Mouse (Mus musculus) kidney, postnatal 36 days (tissue): Measurements from ENCODE around the gene Nphp4.

Source experiments
- DNase-seq, 2 experiments: peaks; one replicate each; pipeline ENCODE4 v3.0.0; 2021 to 2022; ENCODE audit warnings: mixed read lengths in 2 of 2

Nphp4 gene

GRCm38 (mm10) chr4:152476427-152477023 lies at the start of gene Nphp4:
Gene Nphp4, plus strand, starts transcription at chr4:152476706.
- no peak for DNase-seq

- no peak for DNase-seq
Measured at GRCm38 (mm10) chr4:152428259-152428658, 48.2 kb upstream of the Nphp4 start.

GRCm38 (mm10) chr4:152432308-152432707 lies 44.2 kb upstream of the Nphp4 start:
- DNase-seq, result peak; percentile 8 to 68

- peak; percentile 82 to 96 for DNase-seq
Measured at GRCm38 (mm10) chr4:152434836-152435235, 41.7 kb upstream of the Nphp4 start.

GRCm38 (mm10) chr4:152435255-152435654 lies 41.3 kb upstream of the Nphp4 start:
- DNase-seq, result peak; percentile 55 to 90

- DNase-seq, result peak; percentile 20 to 72
Measured at GRCm38 (mm10) chr4:152440882-152441281, 35.6 kb upstream of the Nphp4 start.

- DNase-seq, result no peak
Measured at GRCm38 (mm10) chr4:152441536-152441935, 35.0 kb upstream of the Nphp4 start.

- DNase-seq, result no peak
Measured at GRCm38 (mm10) chr4:152446178-152446577, 30.3 kb upstream of the Nphp4 start.

GRCm38 (mm10) chr4:152447731-152448665 lies 28.5 kb upstream of the Nphp4 start:
- DNase-seq, result no peak

- no peak for DNase-seq
Measured at GRCm38 (mm10) chr4:152448666-152449018, 27.9 kb upstream of the Nphp4 start.

GRCm38 (mm10) chr4:152451371-152451770 lies 25.1 kb upstream of the Nphp4 start:
- no peak for DNase-seq

GRCm38 (mm10) chr4:152453079-152453478 lies 23.4 kb upstream of the Nphp4 start:
- no peak for DNase-seq

- no peak for DNase-seq
Measured at GRCm38 (mm10) chr4:152454153-152454552, 22.4 kb upstream of the Nphp4 start.

GRCm38 (mm10) chr4:152456609-152457008 lies 19.9 kb upstream of the Nphp4 start:
- DNase-seq, result no peak

GRCm38 (mm10) chr4:152457673-152458072 lies 18.8 kb upstream of the Nphp4 start:
- DNase-seq, result no peak

GRCm38 (mm10) chr4:152462516-152462915 lies 14.0 kb upstream of the Nphp4 start:
- peak; percentile 83 to 85 for DNase-seq

GRCm38 (mm10) chr4:152463147-152463546 lies 13.4 kb upstream of the Nphp4 start:
- peak; percentile 26 to 56 for DNase-seq

GRCm38 (mm10) chr4:152465116-152465515 lies 11.4 kb upstream of the Nphp4 start:
- DNase-seq, result no peak

GRCm38 (mm10) chr4:152466601-152467000 lies 9.9 kb upstream of the Nphp4 start:
- no peak for DNase-seq

GRCm38 (mm10) chr4:152467951-152468350 lies 8.6 kb upstream of the Nphp4 start:
- no peak for DNase-seq

GRCm38 (mm10) chr4:152475941-152476340 lies 565 bp upstream of the Nphp4 start:
- no peak for DNase-seq

GRCm38 (mm10) chr4:152477106-152477465 lies 580 bp downstream of the Nphp4 start:
- no peak for DNase-seq

GRCm38 (mm10) chr4:152477466-152478223 lies 1.1 kb downstream of the Nphp4 start, which contains the start of gene Kcnab2:
Gene Kcnab2, minus strand, starts transcription at chr4:152477871.
- DNase-seq, result peak; percentile 100
